Mouse (Mus musculus): Measurements from ENCODE around the gene Vpreb2. TPM values are rescaled to one million over a fixed set of nuclear protein-coding genes. Genes with fewer than 3 reads are reported as not detected.
"Not testable (repeated sequence)": the region's sequence is repeated elsewhere in the genome, so short reads cannot be mapped to it uniquely, and the experiment has no call there.

The Vpreb2 gene
- polyA plus RNA-seq, 1 experiment from 2014 or later, result not detected

DNA sequence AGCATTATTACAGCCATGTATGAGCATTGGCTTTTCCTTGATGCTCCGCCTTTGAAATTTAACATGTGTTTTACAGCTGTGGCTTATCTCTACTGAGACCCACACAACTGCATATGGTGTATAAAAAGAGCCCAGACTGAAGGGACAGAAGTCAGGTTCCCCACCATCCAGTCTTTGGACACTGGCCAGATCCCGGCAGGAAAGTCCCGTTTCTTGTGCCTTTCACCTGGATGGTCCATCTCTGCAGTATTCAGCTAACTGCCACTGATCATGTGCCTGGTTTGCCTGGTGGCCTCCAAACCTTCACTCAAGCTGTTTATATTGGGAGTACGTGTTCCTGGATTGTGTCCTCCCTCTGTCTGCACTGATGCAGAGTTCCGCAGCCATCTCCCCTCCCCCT is 4.0 kb downstream of the Vpreb2 start:
- ATAC-seq (replicated peaks; ENCODE audit: extremely low read depth, insufficient read depth, low FRiP score), result no peak
- peaks cover 4% of the 10 kb centered on the region; the same call in 1 of the 2 replicates for H3K4me1 ChIP-seq (ENCODE audit: control insufficient read depth, insufficient read depth, low read length)
- WGBS, result 58% methylated on average over 5 of the region's 5 CpGs

DNA sequence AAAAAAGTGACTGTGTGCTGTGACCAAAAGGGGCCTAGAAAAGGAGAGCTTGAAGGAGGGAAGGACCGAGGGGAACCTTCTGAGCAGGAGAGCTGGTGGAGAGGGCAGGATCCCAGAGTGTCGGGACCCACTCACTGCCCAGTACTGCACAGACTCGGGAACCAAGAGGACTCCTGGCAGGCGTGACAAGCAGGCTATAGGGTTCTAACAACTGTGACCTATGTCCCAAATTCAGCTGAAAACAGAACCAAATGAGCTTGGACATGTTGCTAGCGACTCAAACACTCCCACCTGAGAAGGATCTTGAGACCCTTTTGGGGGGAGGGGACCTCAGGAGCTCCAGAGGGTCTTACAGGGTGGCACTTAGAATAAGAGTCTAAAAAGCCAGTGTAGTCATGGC is 4.8 kb downstream of the Vpreb2 start:
- 0 out of 2 replicates have a peak, but pooled peaks cover 2% of the 10 kb centered on the region for H3K27me3 ChIP-seq (ENCODE audit: control insufficient read depth, insufficient read depth, low read length)
- ATAC-seq (replicated peaks; ENCODE audit: extremely low read depth, insufficient read depth, low FRiP score), result no peak
- 65% methylated on average over 5 of the region's 5 CpGs for WGBS

More for the DNA sequence above, 4.0 kb downstream of the Vpreb2 start:
- H3K36me3 ChIP-seq (ENCODE audit: control insufficient read depth, insufficient read depth), result no peaks in the 10 kb centered on the region
- H3K9ac ChIP-seq (ENCODE audit: low read length), result no peak overlapping the region
- H3K4me3 ChIP-seq (ENCODE audit: low read length), result no peak overlapping the region
- no peak overlapping the region for H3K27ac ChIP-seq (ENCODE audit: low read length)
- H3K9me3 ChIP-seq (replicated peaks; ENCODE audit: control insufficient read depth, low read length), result no peaks in the 10 kb centered on the region
- no peak overlapping the region for H3K4me2 ChIP-seq (ENCODE audit: low read depth, low read length)
- 0 out of 2 replicates have a peak, but pooled peaks cover 2% of the 10 kb centered on the region for H3K27me3 ChIP-seq (ENCODE audit: control insufficient read depth, insufficient read depth, low read length)

DNA sequence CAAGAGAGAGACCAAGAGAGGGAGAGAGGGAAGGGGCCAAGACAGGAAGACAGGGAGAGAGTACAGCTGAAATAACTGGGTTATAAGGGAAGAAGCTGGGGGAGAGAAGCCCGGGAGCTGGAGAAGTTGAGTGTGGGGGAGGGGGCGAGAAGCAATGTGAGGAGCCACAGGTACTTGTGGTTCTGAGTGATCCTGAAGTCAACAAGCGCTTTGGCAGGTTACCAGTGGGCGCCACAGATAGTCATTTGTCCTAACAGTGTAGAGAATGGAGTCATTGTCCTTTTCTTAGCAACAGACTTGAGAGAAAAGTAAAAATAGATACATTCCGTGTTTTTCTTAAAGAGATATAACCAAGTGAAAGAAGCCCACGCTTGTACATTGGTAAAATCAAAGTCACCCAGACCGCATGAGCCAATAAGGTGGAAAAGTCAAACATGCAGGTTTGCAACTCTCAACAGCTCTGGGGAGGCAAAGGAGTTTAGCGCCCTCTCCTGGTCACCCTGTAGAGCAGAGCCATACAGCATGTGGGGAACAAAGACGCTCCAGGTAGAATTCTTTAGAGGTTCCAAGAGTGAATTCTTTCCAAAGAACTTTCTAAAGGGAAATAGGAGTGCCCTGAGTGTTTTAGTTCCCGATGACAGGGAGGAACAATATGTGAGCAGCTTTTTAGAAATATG is 6.4 kb downstream of the Vpreb2 start:
- H3K4me1 ChIP-seq (ENCODE audit: control insufficient read depth, insufficient read depth, low read length), result peaks cover 4% of the 10 kb centered on the region; the same call in 1 of the 2 replicates
- H3K4me3 ChIP-seq (ENCODE audit: low read length), result no peak overlapping the region
- H3K4me2 ChIP-seq (ENCODE audit: low read depth, low read length), result no peak overlapping the region
- H3K27ac ChIP-seq (ENCODE audit: low read length), result no peak overlapping the region
- no peak overlapping the region for H3K9ac ChIP-seq (ENCODE audit: low read length)
- ATAC-seq (replicated peaks; ENCODE audit: extremely low read depth, insufficient read depth, low FRiP score), result 0 out of 2 replicates have a peak, but pooled peaks have one; percentile 52
- H3K36me3 ChIP-seq (ENCODE audit: control insufficient read depth, insufficient read depth), result no peaks in the 10 kb centered on the region
- WGBS, result 40% methylated on average over 10 of the region's 10 CpGs
- 0 out of 2 replicates have a peak, but pooled peaks cover 2% of the 10 kb centered on the region for H3K27me3 ChIP-seq (ENCODE audit: control insufficient read depth, insufficient read depth, low read length)
- H3K9me3 ChIP-seq (replicated peaks; ENCODE audit: control insufficient read depth, low read length), result peaks cover 12% of the 10 kb centered on the region

More for the DNA sequence above, 4.8 kb downstream of the Vpreb2 start:
- no peak overlapping the region for H3K9ac ChIP-seq (ENCODE audit: low read length)
- H3K36me3 ChIP-seq (ENCODE audit: control insufficient read depth, insufficient read depth), result no peaks in the 10 kb centered on the region
- no peak overlapping the region for H3K27ac ChIP-seq (ENCODE audit: low read length)
- H3K4me2 ChIP-seq (ENCODE audit: low read depth, low read length), result no peak overlapping the region
- no peak overlapping the region for H3K4me3 ChIP-seq (ENCODE audit: low read length)
- peaks cover 4% of the 10 kb centered on the region; the same call in 1 of the 2 replicates for H3K4me1 ChIP-seq (ENCODE audit: control insufficient read depth, insufficient read depth, low read length)
- H3K9me3 ChIP-seq (replicated peaks; ENCODE audit: control insufficient read depth, low read length), result peaks cover 4% of the 10 kb centered on the region

DNA sequence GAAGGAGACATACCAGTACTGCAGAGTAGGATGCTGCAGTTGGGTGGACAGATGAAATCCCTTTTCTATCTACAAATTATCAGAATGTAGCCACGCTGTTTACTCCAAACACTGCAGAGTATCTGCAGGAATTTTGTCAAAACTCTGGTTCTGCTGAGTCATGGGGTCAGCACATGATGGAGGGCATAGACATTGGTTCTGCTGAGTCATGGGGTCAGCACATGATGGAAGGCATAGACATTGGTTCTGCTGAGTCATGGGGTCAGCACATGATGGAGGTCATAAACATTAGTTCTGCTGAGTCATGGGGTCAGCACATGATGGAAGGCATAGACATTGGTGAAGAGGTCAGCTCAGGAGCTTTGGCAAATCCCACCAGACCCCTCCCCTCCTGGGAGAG is 7.5 kb downstream of the Vpreb2 start:
- WGBS, result 78% methylated on average over 1 of the region's 1 CpGs
- ATAC-seq (replicated peaks; ENCODE audit: extremely low read depth, insufficient read depth, low FRiP score), result no peak
- H3K4me1 ChIP-seq (ENCODE audit: control insufficient read depth, insufficient read depth, low read length), result peaks cover 4% of the 10 kb centered on the region; the same call in 1 of the 2 replicates

DNA sequence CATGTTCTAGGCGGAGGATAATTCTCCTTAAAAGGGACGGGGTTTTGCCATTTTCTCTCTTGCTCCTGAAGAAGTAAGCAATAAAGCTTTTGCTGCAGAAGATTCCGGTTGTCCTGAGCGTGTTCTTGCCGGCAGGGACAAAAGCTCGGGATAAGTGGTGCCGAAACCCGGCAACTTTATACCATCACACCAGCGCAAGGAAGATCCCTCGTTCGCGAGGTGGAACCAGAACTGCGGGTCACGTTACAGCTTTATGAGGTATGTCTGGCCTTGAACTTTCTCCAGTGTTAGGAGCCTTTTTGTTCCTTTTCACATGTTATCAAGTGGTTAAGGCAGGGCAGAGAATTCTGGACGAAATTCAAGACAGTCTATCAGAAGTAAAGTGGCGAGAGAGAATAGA is 12.1 kb downstream of the Vpreb2 start:
- not testable (repeated sequence) for H3K36me3 ChIP-seq (ENCODE audit: control insufficient read depth, insufficient read depth); H3K4me2 ChIP-seq (ENCODE audit: low read depth, low read length); ATAC-seq (replicated peaks; ENCODE audit: extremely low read depth, insufficient read depth, low FRiP score); H3K27me3 ChIP-seq (ENCODE audit: control insufficient read depth, insufficient read depth, low read length); H3K4me1 ChIP-seq (ENCODE audit: control insufficient read depth, insufficient read depth, low read length); H3K9ac ChIP-seq (ENCODE audit: low read length); H3K4me3 ChIP-seq (ENCODE audit: low read length); H3K27ac ChIP-seq (ENCODE audit: low read length)
- H3K9me3 ChIP-seq (replicated peaks; ENCODE audit: control insufficient read depth, low read length), result peaks cover 22% of the 10 kb centered on the region
- WGBS, result 94% methylated on average over 16 of the region's 16 CpGs

More for the DNA sequence above, 7.5 kb downstream of the Vpreb2 start:
- Histone ChIP-seq H3K27ac (ENCODE audit: low read length) (no peak overlapping the region), H3K9ac (ENCODE audit: low read length) (no peak overlapping the region), H3K9me3 (replicated peaks; ENCODE audit: control insufficient read depth, low read length) (peaks cover 20% of the 10 kb centered on the region), H3K4me2 (ENCODE audit: low read depth, low read length) (no peak overlapping the region), H3K4me3 (ENCODE audit: low read length) (no peak overlapping the region), H3K36me3 (ENCODE audit: control insufficient read depth, insufficient read depth) (no peaks in the 10 kb centered on the region), H3K27me3 (ENCODE audit: control insufficient read depth, insufficient read depth, low read length) (0 out of 2 replicates have a peak, but pooled peaks cover 2% of the 10 kb centered on the region)

DNA sequence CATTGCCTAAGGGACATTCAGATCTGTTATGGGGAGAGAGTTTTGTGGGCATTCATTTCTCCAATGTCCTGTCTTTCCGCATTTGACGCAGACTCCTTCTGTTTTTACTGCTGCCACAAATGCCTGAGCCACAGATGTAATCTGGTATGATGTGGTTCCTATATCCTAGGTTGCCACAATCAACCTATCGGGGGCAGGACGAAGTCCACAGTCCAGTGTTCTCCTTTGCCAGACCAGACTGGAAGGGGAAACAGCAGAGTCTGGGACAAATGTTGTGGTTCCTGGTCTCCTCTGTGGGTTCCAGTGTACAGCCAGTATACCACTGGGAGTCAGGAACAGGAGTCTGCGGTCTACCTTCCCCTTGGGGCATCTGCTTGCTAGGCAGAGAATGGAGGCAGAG is 19.4 kb downstream of the Vpreb2 start:
- WGBS, result 90% methylated on average over 5 of the region's 5 CpGs
- Histone ChIP-seq H3K27ac (ENCODE audit: low read length) (no peak overlapping the region), H3K36me3 (ENCODE audit: control insufficient read depth, insufficient read depth) (no peaks in the 10 kb centered on the region), H3K4me2 (ENCODE audit: low read depth, low read length) (no peak overlapping the region), H3K9me3 (replicated peaks; ENCODE audit: control insufficient read depth, low read length) (no peaks in the 10 kb centered on the region), H3K4me1 (ENCODE audit: control insufficient read depth, insufficient read depth, low read length) (no peaks in the 10 kb centered on the region), H3K4me3 (ENCODE audit: low read length) (no peak overlapping the region), H3K27me3 (ENCODE audit: control insufficient read depth, insufficient read depth, low read length) (no peaks in the 10 kb centered on the region), H3K9ac (ENCODE audit: low read length) (no peak overlapping the region)
- ATAC-seq (replicated peaks; ENCODE audit: extremely low read depth, insufficient read depth, low FRiP score), result no peak

DNA sequence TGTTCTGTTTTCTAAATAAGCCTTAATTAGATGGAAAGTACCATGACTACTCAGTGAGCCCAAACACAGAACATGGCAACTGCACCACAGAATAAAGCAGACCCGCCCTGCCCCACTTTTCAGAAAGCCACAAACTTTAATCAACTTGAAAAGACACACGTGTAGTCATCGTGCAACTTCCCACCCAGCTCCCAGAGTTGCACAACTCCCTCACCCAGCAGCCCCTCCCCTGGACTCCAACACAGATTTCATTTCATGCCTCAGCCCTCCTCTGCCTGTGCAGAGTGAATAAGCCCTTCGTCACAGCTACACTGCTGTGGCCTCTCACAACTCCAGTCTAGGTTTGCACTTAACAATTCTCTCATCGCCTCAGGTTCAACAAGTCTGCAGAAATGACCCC is 24.4 kb downstream of the Vpreb2 start:
- ATAC-seq (replicated peaks; ENCODE audit: extremely low read depth, insufficient read depth, low FRiP score), result no peak
- no peaks in the 10 kb centered on the region for H3K4me1 ChIP-seq (ENCODE audit: control insufficient read depth, insufficient read depth, low read length)
- 0 out of 2 replicates have a peak, but pooled peaks cover 2% of the 10 kb centered on the region for H3K27me3 ChIP-seq (ENCODE audit: control insufficient read depth, insufficient read depth, low read length)
- no peaks in the 10 kb centered on the region for H3K36me3 ChIP-seq (ENCODE audit: control insufficient read depth, insufficient read depth)
- no peaks in the 10 kb centered on the region for H3K9me3 ChIP-seq (replicated peaks; ENCODE audit: control insufficient read depth, low read length)
- no peak overlapping the region for H3K4me3 ChIP-seq (ENCODE audit: low read length)
- no peak overlapping the region for H3K4me2 ChIP-seq (ENCODE audit: low read depth, low read length)
- WGBS, result 72% methylated on average over 5 of the region's 5 CpGs
- H3K9ac ChIP-seq (ENCODE audit: low read length), result no peak overlapping the region
- H3K27ac ChIP-seq (ENCODE audit: low read length), result no peak overlapping the region

DNA sequence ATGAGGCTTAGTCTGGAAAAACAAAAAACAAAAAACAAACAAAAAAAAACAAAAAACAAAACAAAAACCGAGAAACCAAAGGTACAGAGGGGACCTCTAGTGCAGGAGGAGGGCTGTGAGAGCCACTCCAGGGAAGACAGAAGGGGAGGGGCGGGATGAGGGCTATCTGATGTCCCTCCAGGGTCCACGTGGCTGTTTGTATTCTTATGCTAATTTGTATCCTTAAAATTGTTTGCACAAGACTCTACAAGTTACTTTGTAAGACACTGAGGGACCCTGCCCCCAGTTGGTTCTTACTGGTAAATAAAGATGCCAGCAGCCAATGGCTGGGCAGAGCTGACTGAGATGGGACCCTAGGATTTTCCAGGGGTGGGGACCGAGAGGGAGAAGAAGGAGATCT is 26.9 kb downstream of the Vpreb2 start:
- Histone ChIP-seq H3K4me3 (ENCODE audit: low read length) (no peak overlapping the region), H3K36me3 (ENCODE audit: control insufficient read depth, insufficient read depth) (no peaks in the 10 kb centered on the region), H3K4me2 (ENCODE audit: low read depth, low read length) (no peak overlapping the region), H3K9me3 (replicated peaks; ENCODE audit: control insufficient read depth, low read length) (no peaks in the 10 kb centered on the region), H3K9ac (ENCODE audit: low read length) (no peak overlapping the region), H3K27ac (ENCODE audit: low read length) (no peak overlapping the region), H3K27me3 (ENCODE audit: control insufficient read depth, insufficient read depth, low read length) (0 out of 2 replicates have a peak, but pooled peaks cover 2% of the 10 kb centered on the region), H3K4me1 (ENCODE audit: control insufficient read depth, insufficient read depth, low read length) (no peaks in the 10 kb centered on the region)
- 44% methylated on average over 4 of the region's 4 CpGs for WGBS
- no peak for ATAC-seq (replicated peaks; ENCODE audit: extremely low read depth, insufficient read depth, low FRiP score)

DNA sequence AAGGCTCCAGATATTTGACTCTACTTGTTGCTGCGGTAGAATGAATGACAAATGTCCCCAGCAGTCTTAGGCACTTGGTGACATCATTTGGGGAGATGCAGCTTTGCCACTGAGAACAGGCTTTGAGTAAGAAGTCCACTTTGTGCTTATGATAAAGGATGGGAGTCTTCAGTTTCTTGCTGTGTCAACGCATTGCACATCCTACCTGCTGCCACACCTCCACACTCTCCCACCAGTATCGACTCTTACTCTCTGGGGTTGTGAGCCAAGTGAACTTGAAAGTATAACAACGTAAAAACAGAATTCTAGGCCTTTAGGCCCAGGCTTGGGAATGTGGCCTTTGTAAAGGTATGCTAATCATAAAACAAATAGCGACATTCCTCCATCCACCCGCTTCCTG is 30.9 kb downstream of the Vpreb2 start:
- WGBS, result 77% methylated on average over 6 of the region's 6 CpGs
- H3K4me2 ChIP-seq (ENCODE audit: low read depth, low read length), result no peak overlapping the region
- H3K4me1 ChIP-seq (ENCODE audit: control insufficient read depth, insufficient read depth, low read length), result no peaks in the 10 kb centered on the region
- 0 out of 2 replicates have a peak, but pooled peaks cover 2% of the 10 kb centered on the region for H3K27me3 ChIP-seq (ENCODE audit: control insufficient read depth, insufficient read depth, low read length)
- no peak overlapping the region for H3K27ac ChIP-seq (ENCODE audit: low read length)
- H3K36me3 ChIP-seq (ENCODE audit: control insufficient read depth, insufficient read depth), result no peaks in the 10 kb centered on the region
- H3K9me3 ChIP-seq (replicated peaks; ENCODE audit: control insufficient read depth, low read length), result 0 out of 2 replicates have a peak, but pooled peaks cover 3% of the 10 kb centered on the region
- no peak overlapping the region for H3K4me3 ChIP-seq (ENCODE audit: low read length)
- no peak overlapping the region for H3K9ac ChIP-seq (ENCODE audit: low read length)
- no peak for ATAC-seq (replicated peaks; ENCODE audit: extremely low read depth, insufficient read depth, low FRiP score)
